Mouse (Mus musculus) liver, embryonic 15.5 days (tissue): ENCODE results near the gene Sec24b. TPM values are rescaled to one million over a fixed set of nuclear protein-coding genes. Genes with fewer than 3 reads are reported as not detected.

Source experiments
- ATAC-seq: fragments of 200-750 bp; cut with Nextera tagmentation; 2 replicates; pipeline ENCODE4 v1.8.0; 2017; ENCODE audit warnings: moderate number of reproducible peaks, mild to moderate bottlenecking, moderate library complexity; ENCODE audit not compliant: insufficient read depth
- H3K27ac ChIP-seq: fragments of 300-500 bp; sonication (generic); replicated peaks from 2 replicates; pipeline ENCODE4 v1.5.1; 2015; ENCODE audit warnings: mild to moderate bottlenecking, inconsistent platforms
- H3K27me3 ChIP-seq: fragments of 300-500 bp; sonication (generic); 2 replicates; pipeline ENCODE4 v1.6.1; 2015; ENCODE audit warnings: mild to moderate bottlenecking, inconsistent platforms
- H3K36me3 ChIP-seq: fragments of 300-500 bp; sonication (generic); replicated peaks from 2 replicates; pipeline ENCODE4 v1.6.1; 2015; ENCODE audit warnings: moderate library complexity, mild to moderate bottlenecking, inconsistent platforms
- H3K4me1 ChIP-seq: fragments of 300-500 bp; sonication (generic); replicated peaks from 2 replicates; pipeline ENCODE4 v1.6.1; 2015; ENCODE audit warnings: inconsistent platforms
- H3K4me2 ChIP-seq: fragments of 300-500 bp; sonication (generic); 2 replicates; pipeline ENCODE4 v1.6.1; 2015; ENCODE audit warnings: moderate library complexity, mild to moderate bottlenecking, inconsistent platforms
- H3K4me3 ChIP-seq: fragments of 300-500 bp; sonication (generic); replicated peaks from 2 replicates; pipeline ENCODE4 v1.5.1; 2015; ENCODE audit warnings: mild to moderate bottlenecking, inconsistent platforms
- H3K9ac ChIP-seq: fragments of 300-500 bp; sonication (generic); 2 replicates; pipeline ENCODE4 v1.6.1; 2015; ENCODE audit warnings: moderate library complexity, mild to moderate bottlenecking, inconsistent platforms
- H3K9me3 ChIP-seq: fragments of 300-500 bp; sonication (generic); replicated peaks from 2 replicates; pipeline ENCODE4 v1.6.1; 2016; ENCODE audit warnings: inconsistent platforms
- WGBS: fragments of 180-500 bp; shearing (Covaris S2); methylation state at CpG from one replicate; pipeline ENCODE4 v1.1.7; 2015; ENCODE audit warnings: mixed read lengths; ENCODE audit not compliant: insufficient replicate concordance; 5-methylcytosine and 5-hydroxymethylcytosine counted together
- polyA plus RNA-seq: library from polyadenylated mRNA; unstranded; fragments of >200 nt; fragmentation: Nextera tagmentation; extraction: Ambion mirVana; gene quantifications from 2 replicates; pipeline ENCODE4 v1.2.1, GENCODE M21; 2015

The Sec24b gene
- polyA plus RNA-seq, 1 experiment from 2014 or later, result 7.7 TPM

DNA sequence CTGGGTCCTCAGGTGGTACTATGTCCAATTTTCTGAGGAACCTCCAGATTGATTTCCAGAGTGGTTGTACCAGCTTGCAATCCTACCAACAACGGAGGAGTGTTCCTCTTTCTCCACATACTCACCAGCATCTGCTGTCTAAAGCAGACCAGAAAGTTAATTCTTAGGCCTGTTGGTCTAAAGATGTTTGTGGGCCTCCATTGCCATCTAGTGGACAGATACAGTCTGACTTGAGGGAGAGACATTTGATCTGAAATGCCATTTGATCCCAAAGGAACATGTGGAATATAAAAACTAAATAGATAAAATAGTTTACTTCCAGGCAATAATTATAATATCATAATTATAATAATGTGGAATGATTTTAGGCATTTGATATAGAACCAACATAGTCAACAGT, 18.4 kb upstream of the Sec24b start:
- 6% methylated on average over 1 of the region's 1 CpGs for WGBS
- H3K27ac ChIP-seq, result no peak overlapping the region
- H3K9ac ChIP-seq, result no peak overlapping the region
- no peak overlapping the region for H3K4me3 ChIP-seq
- no peaks in the 10 kb centered on the region for H3K4me1 ChIP-seq
- no peak overlapping the region for H3K4me2 ChIP-seq
- no peak for ATAC-seq
- H3K36me3 ChIP-seq, result no peaks in the 10 kb centered on the region
- H3K27me3 ChIP-seq, result no peaks in the 10 kb centered on the region
- no peaks in the 10 kb centered on the region for H3K9me3 ChIP-seq

DNA sequence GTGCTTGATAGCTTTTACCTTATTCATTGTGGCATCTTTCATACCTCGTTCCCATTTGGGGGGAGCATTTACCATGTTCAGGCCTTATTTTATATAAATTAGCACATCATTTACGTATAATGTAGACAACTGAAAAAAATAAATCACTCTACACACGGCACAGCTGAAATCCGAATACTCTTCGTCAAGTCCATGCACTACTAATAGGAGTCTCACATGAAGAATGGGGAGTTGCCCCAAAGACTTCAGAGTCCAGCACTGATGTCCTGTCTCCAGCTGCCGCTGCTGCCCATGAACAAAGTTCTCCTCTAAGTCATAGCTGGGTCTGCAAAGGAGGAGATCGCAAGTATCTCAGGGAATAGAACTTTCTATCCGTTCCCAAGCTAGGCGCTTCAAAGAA, 15.9 kb upstream of the Sec24b start:
- H3K36me3 ChIP-seq, result no peaks in the 10 kb centered on the region
- H3K4me1 ChIP-seq, result no peaks in the 10 kb centered on the region; the same call in 1 of the 2 replicates
- no peak overlapping the region for H3K4me2 ChIP-seq
- ATAC-seq, result no peak
- no peak overlapping the region for H3K4me3 ChIP-seq
- WGBS, result 73% methylated on average over 9 of the region's 9 CpGs
- H3K27ac ChIP-seq, result no peak overlapping the region
- no peak overlapping the region for H3K9ac ChIP-seq
- H3K9me3 ChIP-seq, result no peaks in the 10 kb centered on the region
- no peaks in the 10 kb centered on the region for H3K27me3 ChIP-seq

DNA sequence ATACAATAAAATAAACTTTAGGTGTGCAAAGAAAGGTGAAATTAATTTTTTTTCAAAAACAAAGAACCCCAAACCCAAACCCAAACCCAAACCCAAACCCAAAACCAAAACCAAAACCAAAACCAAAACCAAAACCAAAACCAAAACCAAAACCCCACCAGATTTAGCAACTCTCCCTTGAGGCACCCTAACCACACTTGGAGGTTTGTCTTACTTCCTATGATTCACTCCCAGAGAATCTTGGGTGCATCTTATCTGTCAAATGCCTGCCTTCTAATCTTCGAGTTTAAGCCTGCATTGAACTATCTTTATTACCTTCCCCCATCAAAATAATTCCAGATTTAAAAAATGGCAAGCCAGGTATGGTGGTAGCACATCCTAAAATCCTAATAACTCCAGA, 14.4 kb upstream of the Sec24b start:
- Histone ChIP-seq H3K4me1 (no peaks in the 10 kb centered on the region; the same call in 1 of the 2 replicates), H3K4me3 (no peak overlapping the region), H3K4me2 (no peak overlapping the region), H3K36me3 (no peaks in the 10 kb centered on the region), H3K27ac (no peak overlapping the region), H3K27me3 (no peaks in the 10 kb centered on the region), H3K9me3 (no peaks in the 10 kb centered on the region), H3K9ac (no peak overlapping the region)
- 8% methylated on average over 1 of the region's 1 CpGs for WGBS
- no peak for ATAC-seq

DNA sequence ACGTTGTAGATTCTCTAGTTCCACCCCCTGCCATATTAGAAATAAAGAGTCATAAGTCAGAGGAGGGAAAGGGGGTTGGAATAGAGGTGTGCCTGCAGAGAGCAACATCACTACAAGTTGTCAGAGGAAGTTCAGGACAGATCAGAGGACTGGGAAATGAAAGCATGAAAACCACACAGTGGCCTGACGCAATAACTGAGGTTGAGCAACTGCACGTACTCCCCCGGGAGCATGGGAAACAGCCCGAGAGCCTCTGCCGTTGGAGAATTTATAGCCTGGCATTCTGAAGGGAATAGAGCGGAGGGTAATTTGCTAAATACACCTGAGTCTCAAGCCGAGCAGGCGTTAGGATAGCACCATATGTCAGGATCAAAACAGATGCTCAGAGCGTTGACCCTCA, 11.7 kb upstream of the Sec24b start:
- no peaks in the 10 kb centered on the region; the same call in 1 of the 2 replicates for H3K4me1 ChIP-seq
- H3K36me3 ChIP-seq, result no peaks in the 10 kb centered on the region
- H3K9ac ChIP-seq, result no peak overlapping the region
- no peaks in the 10 kb centered on the region for H3K9me3 ChIP-seq
- no peaks in the 10 kb centered on the region for H3K27me3 ChIP-seq
- WGBS, result 11% methylated on average over 10 of the region's 10 CpGs
- peak; percentile 77 for ATAC-seq
- no peak overlapping the region for H3K27ac ChIP-seq
- H3K4me2 ChIP-seq, result peak overlapping the region; percentile 23
- no peak overlapping the region for H3K4me3 ChIP-seq

DNA sequence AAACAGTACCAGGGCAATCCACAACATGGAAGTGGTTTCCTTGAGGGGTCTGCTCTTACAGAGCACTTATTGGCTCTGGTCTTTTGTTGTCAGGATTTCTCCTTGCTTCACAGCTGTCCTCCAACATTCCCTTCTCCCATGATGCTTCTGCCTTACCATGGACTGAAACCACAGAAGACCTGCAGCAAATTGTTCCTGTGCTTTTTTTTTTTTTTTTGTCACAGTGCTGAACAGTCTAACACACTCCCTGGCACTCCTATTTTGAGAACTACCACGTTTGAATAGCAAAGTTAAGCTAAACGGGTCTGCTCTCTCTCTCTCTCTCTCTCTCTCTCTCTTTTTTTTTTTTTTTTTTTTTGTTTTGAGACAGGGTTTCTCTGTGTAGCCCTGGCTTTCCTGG, 10.6 kb upstream of the Sec24b start:
- Histone ChIP-seq H3K4me2 (no peak overlapping the region), H3K9me3 (no peaks in the 10 kb centered on the region), H3K27ac (no peak overlapping the region), H3K9ac (no peak overlapping the region), H3K4me3 (no peak overlapping the region), H3K27me3 (no peaks in the 10 kb centered on the region), H3K36me3 (no peaks in the 10 kb centered on the region), H3K4me1 (no peaks in the 10 kb centered on the region; the same call in 1 of the 2 replicates)
- WGBS, result 32% methylated on average over 2 of the region's 2 CpGs
- ATAC-seq, result no peak

DNA sequence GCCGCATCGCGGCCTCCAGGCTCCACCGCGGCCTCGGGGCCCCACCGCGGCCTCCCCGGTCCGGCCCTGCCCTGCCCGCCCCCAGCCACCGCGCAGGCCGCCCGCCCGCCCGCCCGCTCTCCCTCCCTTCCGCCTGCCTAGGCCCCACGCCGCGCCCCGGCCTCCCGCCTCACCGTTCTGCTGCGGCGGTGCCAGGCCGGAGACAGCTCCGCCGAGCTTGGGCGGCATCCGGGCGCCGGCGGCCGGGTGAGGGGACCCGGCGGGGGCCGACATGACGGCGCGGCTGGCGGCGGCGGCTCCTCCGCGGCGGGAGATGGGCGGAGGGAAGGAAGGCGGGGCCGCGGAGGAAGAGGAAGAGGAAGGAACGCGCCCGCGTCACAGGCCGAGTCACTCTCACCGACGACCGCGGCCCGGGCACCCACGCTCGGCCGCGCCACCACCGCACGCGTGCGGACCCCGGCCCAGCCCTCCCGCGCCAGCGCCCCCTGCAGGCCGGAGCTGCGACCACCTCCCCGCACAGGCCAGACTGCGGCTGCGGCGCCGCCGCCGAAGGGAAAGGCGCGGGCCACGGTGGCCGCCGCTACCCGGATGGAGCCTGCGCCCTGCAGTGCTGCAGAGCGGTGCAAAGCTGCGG, 840 bp downstream of the Sec24b start:
- H3K27me3 ChIP-seq, result 0 out of 2 replicates have a peak, but pooled peaks cover 3% of the 10 kb centered on the region
- H3K27ac ChIP-seq, result peak overlapping the region; percentile 89
- under 1% methylated on average over 85 of the region's 92 CpGs for WGBS
- peaks cover 50% of the 10 kb centered on the region for H3K4me1 ChIP-seq
- no peaks in the 10 kb centered on the region for H3K9me3 ChIP-seq
- peak overlapping the region; percentile 81 for H3K9ac ChIP-seq
- ATAC-seq, result peak; percentile 84
- H3K4me2 ChIP-seq, result peak overlapping the region; percentile 92
- peak overlapping the region; percentile 84 for H3K4me3 ChIP-seq
- H3K36me3 ChIP-seq, result no peaks in the 10 kb centered on the region

DNA sequence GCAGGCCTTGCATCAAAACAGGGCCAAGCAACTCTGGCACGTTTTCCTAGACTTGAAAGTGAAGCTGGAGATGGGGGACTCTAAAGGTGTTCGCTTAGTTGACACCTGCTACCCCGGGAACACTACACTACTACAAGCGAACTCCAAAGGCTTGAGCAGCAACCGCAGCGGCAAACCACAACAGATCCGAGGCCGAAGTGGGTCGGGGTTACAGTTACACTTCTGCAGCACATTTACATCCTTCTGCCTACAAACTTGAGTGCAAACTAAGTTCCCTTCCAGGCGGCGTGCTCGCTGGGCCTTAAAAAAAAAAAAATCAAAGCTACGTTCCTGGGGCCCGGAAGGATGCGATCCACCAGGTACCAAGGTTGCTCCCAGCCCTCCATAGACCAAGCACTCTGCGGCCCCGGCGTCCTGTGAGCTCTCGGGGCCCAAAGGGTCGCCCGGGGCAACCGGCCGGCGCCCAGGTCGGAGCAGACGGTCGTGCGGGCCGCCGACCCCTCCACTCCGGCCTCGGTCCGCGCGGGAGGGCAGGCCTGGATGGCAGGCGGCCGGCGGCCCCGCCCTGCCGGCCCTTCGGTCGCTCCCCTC, 1.5 kb downstream of the Sec24b start:
- peak overlapping the region; percentile 81 for H3K9ac ChIP-seq

DNA sequence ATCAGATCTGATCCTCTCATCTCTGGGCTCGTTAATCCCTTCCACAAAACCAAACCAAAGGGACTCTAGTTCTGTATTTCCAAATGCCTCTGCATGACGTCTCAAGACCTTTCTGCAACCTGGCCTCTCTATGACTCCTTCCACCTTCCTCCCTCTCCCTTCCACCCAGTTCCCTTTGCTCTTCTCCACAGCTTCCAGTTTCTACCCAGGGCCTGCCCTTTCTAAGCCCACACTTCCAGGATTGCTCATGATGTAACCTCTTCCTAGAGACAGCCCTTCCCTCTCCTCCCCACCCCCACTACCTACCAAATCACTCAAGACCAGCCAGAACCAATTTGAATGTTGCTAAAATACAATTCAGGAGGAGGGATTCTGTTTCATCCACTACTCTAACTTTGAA, 2.9 kb downstream of the Sec24b start:
- no peaks in the 10 kb centered on the region for H3K36me3 ChIP-seq
- H3K27ac ChIP-seq, result no peak overlapping the region
- no peak for ATAC-seq
- no peaks in the 10 kb centered on the region for H3K9me3 ChIP-seq
- WGBS, result 53% methylated on average over 2 of the region's 2 CpGs
- H3K9ac ChIP-seq, result no peak overlapping the region
- no peak overlapping the region for H3K4me3 ChIP-seq
- H3K4me1 ChIP-seq, result peaks cover 53% of the 10 kb centered on the region
- H3K4me2 ChIP-seq, result no peak overlapping the region
- 0 out of 2 replicates have a peak, but pooled peaks cover 3% of the 10 kb centered on the region for H3K27me3 ChIP-seq

More for the DNA sequence above, 1.5 kb downstream of the Sec24b start:
- H3K4me3 ChIP-seq, result peak overlapping the region; percentile 84
- H3K4me1 ChIP-seq, result peaks cover 50% of the 10 kb centered on the region
- peak overlapping the region; percentile 89 for H3K27ac ChIP-seq
- H3K9me3 ChIP-seq, result no peaks in the 10 kb centered on the region
- H3K36me3 ChIP-seq, result no peaks in the 10 kb centered on the region
- no peak for ATAC-seq
- H3K4me2 ChIP-seq, result peak overlapping the region; percentile 92
- WGBS, result under 1% methylated on average over 40 of the region's 42 CpGs
- 0 out of 2 replicates have a peak, but pooled peaks cover 3% of the 10 kb centered on the region for H3K27me3 ChIP-seq

DNA sequence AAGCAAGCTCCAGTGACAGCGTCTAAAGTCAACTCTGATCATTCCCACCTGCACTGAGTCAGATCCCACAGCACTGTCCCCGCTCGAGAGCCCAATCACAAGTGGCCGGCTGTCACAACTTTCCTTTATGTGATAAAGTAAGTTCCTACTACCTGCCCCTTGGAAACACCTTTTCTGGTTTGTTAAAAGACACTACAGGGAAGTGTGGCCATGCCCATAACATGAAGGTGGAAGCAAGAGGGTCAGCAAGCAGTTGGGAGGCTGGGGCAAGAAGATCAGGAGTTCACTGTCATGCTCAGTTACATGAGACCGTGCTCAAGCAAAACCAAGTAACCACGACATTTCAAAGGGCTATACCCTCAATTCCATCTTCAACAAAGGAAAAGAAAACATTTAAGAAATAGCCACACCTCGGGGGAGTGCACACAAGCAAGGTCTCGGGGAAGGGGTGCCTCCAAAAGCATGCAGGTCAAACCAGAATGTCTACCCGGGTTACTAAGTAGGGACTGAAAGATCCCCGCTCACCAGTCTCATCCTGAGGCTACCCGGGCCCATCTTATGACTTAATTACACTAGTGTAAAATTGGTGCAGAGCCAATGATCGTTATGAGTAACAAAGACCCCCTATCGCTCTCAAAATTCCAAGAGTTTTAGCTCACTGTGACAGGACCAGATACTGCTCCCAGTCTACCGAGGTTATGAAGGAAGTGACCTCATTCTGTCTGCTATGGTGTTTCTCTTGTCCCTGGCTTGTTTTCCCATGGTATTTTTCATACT, 3.6 kb downstream of the Sec24b start:
- Histone ChIP-seq H3K27ac (no peak overlapping the region), H3K4me1 (peaks cover 58% of the 10 kb centered on the region), H3K36me3 (no peaks in the 10 kb centered on the region), H3K4me2 (no peak overlapping the region), H3K4me3 (no peak overlapping the region), H3K27me3 (no peaks in the 10 kb centered on the region), H3K9ac (no peak overlapping the region), H3K9me3 (no peaks in the 10 kb centered on the region)
- ATAC-seq, result no peak
- 65% methylated on average over 14 of the region's 14 CpGs for WGBS

DNA sequence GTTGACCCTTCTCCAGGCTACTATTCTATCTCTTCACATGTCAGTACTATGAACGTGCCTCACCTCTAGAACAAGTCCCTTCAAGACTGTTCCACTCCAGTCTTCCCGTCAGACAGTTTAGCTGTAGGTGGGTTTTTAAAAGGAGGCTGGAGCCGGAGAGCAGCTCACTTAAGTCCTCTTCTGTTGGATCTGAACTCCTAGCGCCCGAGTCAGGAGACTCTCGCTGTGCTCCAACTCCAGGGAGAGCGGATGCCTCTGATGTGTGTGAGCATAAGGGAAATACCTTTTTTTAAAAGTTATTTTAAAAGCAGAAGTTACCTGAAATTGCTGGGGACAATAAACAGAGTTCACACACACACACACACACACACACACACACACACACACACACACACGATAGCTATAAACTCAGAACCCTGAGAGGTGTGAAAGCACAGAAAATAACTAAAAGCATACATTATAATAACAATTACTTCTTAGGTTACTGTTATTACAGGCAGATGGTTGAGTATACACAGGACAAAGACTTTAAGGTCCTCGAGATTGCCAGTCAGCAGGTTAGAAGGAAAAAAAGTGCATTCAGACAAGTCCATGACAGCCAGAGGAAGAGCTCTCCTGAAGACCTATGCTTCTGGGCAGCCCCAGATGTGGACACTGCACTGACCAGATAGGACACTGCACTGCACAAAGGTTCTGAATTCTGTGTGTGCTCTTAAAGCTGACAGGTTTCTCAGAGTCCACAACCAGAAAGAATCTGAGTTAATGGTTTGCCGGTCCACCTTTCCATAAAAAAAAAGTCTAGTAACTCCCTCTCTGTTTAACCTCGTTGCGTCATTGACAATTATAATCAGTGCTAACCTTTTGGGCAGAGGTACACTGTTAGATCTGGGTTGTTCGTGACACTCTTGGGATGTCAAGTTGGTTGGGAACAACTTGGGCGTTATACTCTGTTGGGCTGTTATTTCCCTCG, 5.7 kb downstream of the Sec24b start:
- no peak for ATAC-seq
- WGBS, result 64% methylated on average over 15 of the region's 15 CpGs
- H3K4me1 ChIP-seq, result peaks cover 46% of the 10 kb centered on the region
- no peak overlapping the region for H3K4me2 ChIP-seq
- no peak overlapping the region for H3K27ac ChIP-seq
- H3K9ac ChIP-seq, result no peak overlapping the region
- no peaks in the 10 kb centered on the region for H3K36me3 ChIP-seq
- no peaks in the 10 kb centered on the region for H3K27me3 ChIP-seq
- H3K4me3 ChIP-seq, result no peak overlapping the region
- H3K9me3 ChIP-seq, result no peaks in the 10 kb centered on the region
